Mouse (Mus musculus) spleen, postnatal 36 days (tissue): ENCODE measurements around the gene Sp2.

ENCODE experiments used
- DNase-seq, 2 experiments: peaks; one replicate each; pipeline ENCODE4 v3.0.0; 2022; ENCODE audit warnings: low spot score in 2 of 2, mixed read lengths in 1 of 2

Gene Sp2

GRCm38 (mm10) chr11:96970341-96970740 lies 12.4 kb downstream of the Sp2 start:
- DNase-seq: no peak

GRCm38 (mm10) chr11:96969746-96970145 lies 13.0 kb downstream of the Sp2 start:
- no peak for DNase-seq

GRCm38 (mm10) chr11:96969280-96969722 lies 13.5 kb downstream of the Sp2 start:
- DNase-seq: no peak

GRCm38 (mm10) chr11:96968476-96968875 lies 14.3 kb downstream of the Sp2 start:
- no peak for DNase-seq

- no peak for DNase-seq
Measured at GRCm38 (mm10) chr11:96967544-96968269, 15.1 kb downstream of the Sp2 start.

- DNase-seq: peak; percentile 52 to 54
Measured at GRCm38 (mm10) chr11:96966914-96967543, 15.7 kb downstream of the Sp2 start.

GRCm38 (mm10) chr11:96966172-96966571 lies 16.6 kb downstream of the Sp2 start:
- DNase-seq: no peak

- DNase-seq: peak; percentile 76 to 84
Measured at GRCm38 (mm10) chr11:96963580-96963979, 19.2 kb downstream of the Sp2 start.

GRCm38 (mm10) chr11:96957061-96957805 lies 25.5 kb downstream of the Sp2 start:
- DNase-seq: no peak

GRCm38 (mm10) chr11:96956009-96956724 lies 26.6 kb downstream of the Sp2 start:
- DNase-seq: no peak

GRCm38 (mm10) chr11:96955094-96955493 lies 27.7 kb downstream of the Sp2 start:
- no peak for DNase-seq

- no peak for DNase-seq
Measured at GRCm38 (mm10) chr11:96952896-96953295, 29.9 kb downstream of the Sp2 start.

GRCm38 (mm10) chr11:96952426-96952825 lies 30.3 kb downstream of the Sp2 start:
- no peak for DNase-seq

- no peak for DNase-seq
Measured at GRCm38 (mm10) chr11:96950767-96951166, 32.0 kb downstream of the Sp2 start.

- DNase-seq: peak; percentile 34 to 62
Measured at GRCm38 (mm10) chr11:96947849-96948248, 34.9 kb downstream of the Sp2 start.

GRCm38 (mm10) chr11:96946498-96946897 lies 36.3 kb downstream of the Sp2 start:
- no peak for DNase-seq

GRCm38 (mm10) chr11:96944844-96945580 lies 37.7 kb downstream of the Sp2 start:
- DNase-seq: no peak

GRCm38 (mm10) chr11:96943746-96944304 lies 38.9 kb downstream of the Sp2 start, which contains the start of gene Pnpo:
Gene Pnpo, minus strand, starts transcription at chr11:96943986.
- peak; percentile 93 to 95 for DNase-seq

GRCm38 (mm10) chr11:96941989-96942590 lies 40.7 kb downstream of the Sp2 start:
- peak in 1 of 2 experiments; percentile 46 for DNase-seq
